Mouse (Mus musculus): ENCODE measurements around the gene Mdc1. TPM values are rescaled to one million over a fixed set of nuclear protein-coding genes. Genes with fewer than 3 reads are reported as not detected.

Mdc1 gene
- 2.5 and 3.3 TPM in 2 replicates for polyA plus RNA-seq (2015; fragmentation: Nextera tagmentation; extraction: Ambion mirVana)

GRCm38 (mm10) chr17:35841076-35841950 lies at the start of gene Mdc1:
TSS of gene Mdc1 (plus strand) at chr17:35841515.
- Histone ChIP-seq H3K27me3 (ENCODE audit: insufficient read depth, low read length) (no peaks in the 10 kb centered on the region), H3K4me3 (ENCODE audit: low read depth, low read length) (peak within 1 kb of the TSS; percentile 74), H3K9ac (replicated peaks) (peak within 1 kb of the TSS; percentile 75), H3K4me1 (ENCODE audit: insufficient read depth) (peaks cover 32% of the 10 kb centered on the region), H3K9me3 (ENCODE audit: low read length) (no peaks in the 10 kb centered on the region), H3K36me3 (replicated peaks; ENCODE audit: insufficient read depth, low read length) (peaks cover 22% of the 10 kb centered on the region), H3K27ac (ENCODE audit: low read depth) (peak within 1 kb of the TSS; percentile 91), H3K4me2 (ENCODE audit: low read depth, low read length) (peak within 1 kb of the TSS; percentile 88)
- TF ChIP-seq EP300 (IDR thresholded peaks at IDR 0.05; ENCODE audit: low read depth), result peak; percentile 92
- TF ChIP-seq CTCF (IDR thresholded peaks at IDR 0.05; ENCODE audit: low read depth), result peak; percentile 50
- DNase-seq (peak; percentile 99), ATAC-seq (peak; percentile 91)
- under 1% methylated on average over 59 of the region's 59 CpGs for WGBS (ENCODE audit: insufficient replicate concordance)

GRCm38 (mm10) chr17:35792837-35793236 lies 48.5 kb upstream of the Mdc1 start:
- Histone ChIP-seq H3K36me3 (replicated peaks; ENCODE audit: insufficient read depth, low read length) (no peaks in the 10 kb centered on the region), H3K9me3 (ENCODE audit: low read length) (no peaks in the 10 kb centered on the region), H3K4me1 (ENCODE audit: insufficient read depth) (peaks cover 3% of the 10 kb centered on the region; the same call in 1 of the 2 replicates), H3K27me3 (ENCODE audit: insufficient read depth, low read length) (no peaks in the 10 kb centered on the region), H3K9ac (replicated peaks) (no peak overlapping the region), H3K4me3 (ENCODE audit: low read depth, low read length) (no peak overlapping the region), H3K27ac (ENCODE audit: low read depth) (no peak overlapping the region), H3K4me2 (ENCODE audit: low read depth, low read length) (no peak overlapping the region)
- no peak for DNase-seq
- 64% methylated on average over 2 of the region's 2 CpGs for WGBS (ENCODE audit: insufficient replicate concordance)
- TF ChIP-seq EP300 (IDR thresholded peaks at IDR 0.05; ENCODE audit: low read depth) (no peak), CTCF (IDR thresholded peaks at IDR 0.05; ENCODE audit: low read depth) (no peak)
- ATAC-seq, result no peak

GRCm38 (mm10) chr17:35795099-35795498 lies 46.2 kb upstream of the Mdc1 start:
- DNase-seq, result no peak
- WGBS (ENCODE audit: insufficient replicate concordance), result 36% methylated on average over 2 of the region's 2 CpGs
- no peaks in the 10 kb centered on the region for H3K36me3 ChIP-seq (replicated peaks; ENCODE audit: insufficient read depth, low read length)

GRCm38 (mm10) chr17:35795656-35796055 lies 45.7 kb upstream of the Mdc1 start:
- no peak overlapping the region for H3K27ac ChIP-seq (ENCODE audit: low read depth)
- WGBS (ENCODE audit: insufficient replicate concordance), result 73% methylated on average over 6 of the region's 6 CpGs
- DNase-seq, result no peak

More at GRCm38 (mm10) chr17:35795099-35795498, 46.2 kb upstream of the Mdc1 start:
- Histone ChIP-seq H3K27ac (ENCODE audit: low read depth) (no peak overlapping the region; the same call in 1 of the 2 replicates), H3K9ac (replicated peaks) (no peak overlapping the region), H3K9me3 (ENCODE audit: low read length) (no peaks in the 10 kb centered on the region), H3K4me1 (ENCODE audit: insufficient read depth) (peaks cover 3% of the 10 kb centered on the region; the same call in 1 of the 2 replicates), H3K27me3 (ENCODE audit: insufficient read depth, low read length) (no peaks in the 10 kb centered on the region), H3K4me2 (ENCODE audit: low read depth, low read length) (no peak overlapping the region), H3K4me3 (ENCODE audit: low read depth, low read length) (no peak overlapping the region)
- TF ChIP-seq CTCF (IDR thresholded peaks at IDR 0.05; ENCODE audit: low read depth) (no peak), EP300 (IDR thresholded peaks at IDR 0.05; ENCODE audit: low read depth) (peak; percentile 74)
- peak; percentile 51 for ATAC-seq

GRCm38 (mm10) chr17:35796835-35797234 lies 44.5 kb upstream of the Mdc1 start:
- no peaks in the 10 kb centered on the region for H3K9me3 ChIP-seq (ENCODE audit: low read length)
- WGBS (ENCODE audit: insufficient replicate concordance), result 39% methylated on average over 5 of the region's 5 CpGs
- no peaks in the 10 kb centered on the region for H3K27me3 ChIP-seq (ENCODE audit: insufficient read depth, low read length)
- DNase-seq (no peak), ATAC-seq (no peak)
- H3K9ac ChIP-seq (replicated peaks), result no peak overlapping the region
- no peak overlapping the region for H3K4me3 ChIP-seq (ENCODE audit: low read depth, low read length)
- peaks cover 6% of the 10 kb centered on the region; the same call in 1 of the 2 replicates for H3K4me1 ChIP-seq (ENCODE audit: insufficient read depth)
- no peaks in the 10 kb centered on the region for H3K36me3 ChIP-seq (replicated peaks; ENCODE audit: insufficient read depth, low read length)
- no peak overlapping the region for H3K27ac ChIP-seq (ENCODE audit: low read depth)
- no peak overlapping the region for H3K4me2 ChIP-seq (ENCODE audit: low read depth, low read length)
- no peak for TF ChIP-seq CTCF (IDR thresholded peaks at IDR 0.05; ENCODE audit: low read depth)
- TF ChIP-seq EP300 (IDR thresholded peaks at IDR 0.05; ENCODE audit: low read depth), result no peak

More at GRCm38 (mm10) chr17:35795656-35796055, 45.7 kb upstream of the Mdc1 start:
- H3K27me3 ChIP-seq (ENCODE audit: insufficient read depth, low read length), result no peaks in the 10 kb centered on the region
- peaks cover 5% of the 10 kb centered on the region; the same call in 1 of the 2 replicates for H3K4me1 ChIP-seq (ENCODE audit: insufficient read depth)
- no peaks in the 10 kb centered on the region for H3K9me3 ChIP-seq (ENCODE audit: low read length)
- H3K4me3 ChIP-seq (ENCODE audit: low read depth, low read length), result no peak overlapping the region
- no peak overlapping the region for H3K9ac ChIP-seq (replicated peaks)
- H3K36me3 ChIP-seq (replicated peaks; ENCODE audit: insufficient read depth, low read length), result no peaks in the 10 kb centered on the region
- no peak for ATAC-seq
- TF ChIP-seq CTCF (IDR thresholded peaks at IDR 0.05; ENCODE audit: low read depth), result no peak
- TF ChIP-seq EP300 (IDR thresholded peaks at IDR 0.05; ENCODE audit: low read depth), result no peak
- H3K4me2 ChIP-seq (ENCODE audit: low read depth, low read length), result no peak overlapping the region

GRCm38 (mm10) chr17:35800905-35801304 lies 40.4 kb upstream of the Mdc1 start:
- H3K36me3 ChIP-seq (replicated peaks; ENCODE audit: insufficient read depth, low read length), result no peaks in the 10 kb centered on the region
- H3K27ac ChIP-seq (ENCODE audit: low read depth), result no peak overlapping the region
- TF ChIP-seq CTCF (IDR thresholded peaks at IDR 0.05; ENCODE audit: low read depth) (no peak), EP300 (IDR thresholded peaks at IDR 0.05; ENCODE audit: low read depth) (no peak)
- no peak overlapping the region for H3K9ac ChIP-seq (replicated peaks)
- ATAC-seq (peak; percentile 36; the same call in 1 of the 2 replicates), DNase-seq (no peak)
- H3K9me3 ChIP-seq (ENCODE audit: low read length), result no peaks in the 10 kb centered on the region
- H3K4me1 ChIP-seq (ENCODE audit: insufficient read depth), result peaks cover 6% of the 10 kb centered on the region; the same call in 1 of the 2 replicates
- H3K4me3 ChIP-seq (ENCODE audit: low read depth, low read length), result no peak overlapping the region
- WGBS (ENCODE audit: insufficient replicate concordance), result 77% methylated on average over 2 of the region's 2 CpGs
- no peaks in the 10 kb centered on the region for H3K27me3 ChIP-seq (ENCODE audit: insufficient read depth, low read length)
- H3K4me2 ChIP-seq (ENCODE audit: low read depth, low read length), result no peak overlapping the region

Measured in liver, postnatal 0 days (tissue).